Mouse (Mus musculus): ENCODE measurements around the gene Eif4enif1.

Eif4enif1 gene

DNA sequence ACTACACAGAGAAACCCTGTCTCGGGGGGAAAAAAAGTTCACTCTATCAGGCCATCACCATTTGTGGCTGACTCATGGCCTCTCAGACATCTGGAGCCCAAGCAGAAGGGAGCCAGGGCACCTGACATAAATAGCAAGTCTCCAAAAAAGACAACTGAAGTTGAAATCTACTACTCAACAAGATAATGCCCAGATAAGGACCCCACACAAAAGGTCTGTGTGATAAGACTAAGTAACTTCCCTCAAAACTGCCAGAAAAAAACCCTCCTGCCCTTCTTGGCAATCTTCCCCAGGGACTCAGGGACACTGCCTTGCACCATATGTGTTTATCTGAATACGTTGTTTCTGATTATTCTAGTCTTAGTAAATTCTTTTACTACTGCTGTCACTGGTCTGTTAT is 77.5 kb downstream of the Eif4enif1 start:
- no peak for DNase-seq

DNA sequence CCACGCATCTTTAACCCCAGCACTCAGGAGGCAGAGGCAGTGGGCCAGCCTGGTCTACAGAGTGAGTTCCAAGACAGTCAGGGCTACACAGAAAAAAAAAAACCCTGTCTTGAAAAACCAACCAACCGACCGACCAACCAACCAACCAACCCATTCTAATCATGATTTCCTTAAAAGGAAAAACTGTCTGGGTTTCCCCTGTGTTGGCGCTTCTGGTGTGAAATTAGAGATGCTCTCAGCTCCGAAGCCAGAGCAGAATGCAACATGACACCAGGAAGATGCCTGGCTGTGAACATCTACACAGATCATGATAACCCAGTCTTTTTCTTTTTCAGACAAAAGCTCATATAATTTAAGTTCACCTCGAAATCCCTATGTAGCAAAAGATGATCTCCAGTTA is 80.7 kb downstream of the Eif4enif1 start:
- no peak for DNase-seq

DNA sequence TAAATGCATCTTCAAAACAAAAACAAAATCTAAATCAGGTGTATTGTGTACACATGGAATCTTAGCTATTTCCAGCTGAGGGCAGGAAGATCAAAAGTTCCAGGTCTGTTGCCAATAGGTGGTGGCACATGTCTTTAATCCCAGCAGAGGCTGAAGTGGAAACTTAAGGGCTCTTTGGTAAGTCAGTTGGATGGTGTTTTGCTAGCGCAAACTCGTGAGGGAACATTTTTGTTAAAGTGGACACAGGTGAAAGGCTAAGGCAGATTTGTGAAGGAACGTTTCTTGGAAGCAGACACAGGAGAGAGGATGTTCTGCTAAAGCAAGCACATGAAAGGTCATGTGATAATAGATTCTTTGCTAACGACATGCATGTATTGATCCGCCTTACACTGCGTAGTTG is 81.5 kb downstream of the Eif4enif1 start:
- no peak for DNase-seq

DNA sequence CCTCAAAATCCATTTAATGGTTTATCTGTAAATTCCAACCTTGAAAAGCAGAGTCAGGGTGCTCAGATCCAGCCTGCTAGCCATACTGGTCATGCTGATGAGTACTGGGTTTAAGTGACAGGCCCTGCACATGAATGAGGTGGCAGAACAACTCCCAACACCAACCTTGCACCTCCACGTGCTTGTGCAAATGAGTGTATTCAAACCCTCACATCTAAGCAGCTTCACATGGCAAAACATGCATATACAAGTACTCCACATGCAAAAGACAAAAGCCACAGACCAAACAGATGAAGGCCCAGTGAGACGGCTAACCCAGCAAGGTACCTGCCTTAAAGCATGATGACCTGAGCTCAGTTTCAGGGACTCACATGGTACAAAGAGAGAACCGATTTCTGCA is 83.7 kb downstream of the Eif4enif1 start:
- DNase-seq = no peak

DNA sequence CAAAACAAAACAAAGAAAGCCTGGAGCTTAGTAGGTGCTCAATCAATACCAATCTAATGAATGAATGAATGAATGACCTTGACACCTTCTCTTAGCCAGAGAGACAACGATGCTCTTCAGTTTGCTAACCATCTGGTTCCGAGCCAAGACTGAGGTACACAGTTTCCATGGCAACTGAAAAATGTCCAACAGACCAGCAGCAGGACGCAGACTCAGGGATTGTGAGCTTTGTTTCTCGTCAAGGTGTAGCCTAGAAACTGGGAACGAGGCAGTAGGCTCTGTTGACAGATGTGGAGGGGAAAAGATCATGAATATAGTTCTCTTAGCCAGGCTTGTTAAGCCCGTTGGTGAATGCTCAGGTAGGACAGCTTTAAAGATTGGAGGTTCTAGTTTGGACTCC is 84.9 kb downstream of the Eif4enif1 start:
- no peak for DNase-seq

DNA sequence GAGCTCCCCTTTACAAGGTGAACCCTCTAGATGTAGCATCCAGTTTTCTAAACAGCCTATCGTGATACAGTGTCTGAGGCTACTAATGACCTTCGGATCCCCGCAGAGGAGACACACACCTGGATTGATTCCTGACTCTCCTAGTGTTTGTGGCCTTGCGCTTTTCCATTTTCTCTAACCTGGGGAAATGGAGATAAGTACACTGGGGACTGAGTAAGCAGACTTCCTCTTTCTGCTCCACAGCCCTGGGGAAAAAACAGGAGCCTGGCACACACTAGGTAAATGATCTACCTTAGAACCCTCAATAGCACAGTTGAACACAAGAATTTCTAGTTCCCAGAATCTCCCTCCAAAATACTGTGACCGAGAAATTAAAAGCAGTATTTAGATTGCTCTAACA is 85.7 kb downstream of the Eif4enif1 start:
- DNase-seq = peak; percentile 67

DNA sequence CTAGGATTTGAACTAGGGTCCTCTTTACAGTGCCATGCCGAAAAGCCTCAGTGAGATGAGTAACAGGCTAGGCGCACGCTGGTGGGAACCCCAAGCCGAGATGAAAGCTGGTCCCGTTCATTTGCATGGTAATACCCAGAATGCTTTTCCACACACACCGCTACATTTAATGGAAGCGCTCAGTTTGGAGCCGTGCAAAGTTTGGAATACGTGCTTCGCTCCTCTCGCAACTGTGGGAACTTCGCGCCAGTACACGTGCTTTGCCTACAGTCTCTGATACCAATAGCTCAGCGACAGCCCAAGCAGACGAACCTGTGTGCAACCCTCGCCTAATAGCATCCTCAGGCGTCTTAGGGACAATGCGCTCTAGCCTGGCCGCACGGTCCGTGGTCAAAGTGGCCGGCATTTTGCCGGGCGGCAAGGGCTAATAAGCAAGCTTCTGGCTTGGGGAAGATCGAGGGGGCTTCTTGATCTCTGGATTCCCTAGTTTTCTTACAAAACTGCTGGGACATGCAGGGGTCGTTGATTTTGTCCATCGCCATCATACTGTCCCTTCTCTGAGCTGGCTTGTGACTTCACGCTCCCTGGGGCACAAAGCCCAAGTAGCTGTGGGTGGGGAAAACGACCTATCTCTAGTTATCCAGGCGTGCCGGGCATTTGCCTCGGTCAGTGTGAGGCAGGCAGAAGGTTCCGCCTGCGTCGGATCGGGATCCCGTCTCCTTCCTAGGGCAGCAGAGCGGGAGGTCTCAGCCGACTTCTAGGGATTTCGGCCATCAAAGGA is 86.5 kb downstream of the Eif4enif1 start, which contains the start of gene Patz1:
Gene Patz1 (plus strand): TSS at position 354 of the 781 bp plus-strand sequence.
- DNase-seq = peak; percentile 71

DNA sequence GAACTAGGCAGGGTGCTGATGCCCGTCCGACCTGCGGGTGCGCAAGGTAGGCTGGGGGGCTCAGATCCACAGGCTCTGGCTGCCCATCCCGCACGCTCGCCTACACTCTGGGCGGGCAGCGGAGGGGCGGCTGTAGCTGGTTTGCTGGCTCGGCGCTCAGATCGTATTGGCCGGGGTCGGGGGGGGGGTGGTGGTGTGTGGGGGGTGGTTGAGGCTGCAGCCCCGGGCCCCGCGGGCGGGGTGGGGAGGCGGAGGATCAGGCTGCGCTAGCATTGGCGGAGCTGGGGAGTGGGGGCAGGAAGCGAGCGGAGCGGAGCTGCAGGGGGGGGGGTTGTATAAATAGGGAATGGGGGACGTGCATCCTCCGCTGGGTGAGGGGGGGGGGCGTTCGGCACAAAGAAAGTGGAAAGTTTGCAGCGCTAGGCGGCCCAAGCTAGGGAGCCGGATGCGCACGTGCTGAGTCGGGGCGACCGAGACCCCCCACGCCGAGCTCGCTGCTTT is 87.2 kb downstream of the Eif4enif1 start:
- peak; percentile 74 for DNase-seq

DNA sequence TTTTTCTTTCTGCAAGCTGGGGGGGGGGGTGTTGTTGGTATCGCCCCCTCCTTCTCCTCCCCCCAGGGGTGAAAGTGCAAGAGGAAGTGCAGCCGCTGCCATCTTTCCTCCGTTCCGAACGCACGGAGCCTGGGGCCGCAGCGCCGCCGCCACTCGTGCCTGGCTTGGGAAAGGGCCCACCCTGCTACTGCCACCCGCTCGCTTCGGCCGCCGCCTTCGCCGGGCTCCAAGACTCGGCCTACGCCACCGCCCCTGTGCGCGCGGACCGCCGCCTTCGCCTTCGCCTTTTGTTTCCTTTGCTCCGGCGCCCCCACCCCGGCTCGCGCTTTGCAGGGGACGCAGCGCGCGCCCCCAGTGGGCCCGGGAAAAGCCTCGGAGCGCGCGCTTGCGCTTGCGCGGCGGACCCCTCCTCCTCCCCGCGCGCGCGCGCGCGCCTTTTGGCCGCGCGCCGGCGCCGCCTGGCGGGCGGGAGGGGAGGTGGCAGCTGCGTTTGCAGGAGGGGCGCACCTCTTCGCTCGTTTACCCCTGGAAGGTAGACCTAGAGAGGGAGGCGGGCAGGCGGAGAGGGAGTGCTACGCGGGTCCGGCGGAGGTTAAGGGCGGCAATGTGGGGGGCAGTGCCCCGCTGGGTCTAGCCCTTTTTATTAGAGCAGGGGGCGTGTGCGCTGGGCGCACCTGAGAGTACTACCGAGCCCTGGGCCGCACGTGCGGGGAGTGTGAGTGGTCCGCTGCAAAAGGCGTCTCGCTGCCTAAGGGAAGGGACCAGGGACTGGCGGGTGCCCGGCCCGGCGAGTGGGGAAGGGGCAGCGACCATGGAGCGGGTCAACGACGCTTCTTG is 87.8 kb downstream of the Eif4enif1 start:
- DNase-seq = peak; percentile 84

DNA sequence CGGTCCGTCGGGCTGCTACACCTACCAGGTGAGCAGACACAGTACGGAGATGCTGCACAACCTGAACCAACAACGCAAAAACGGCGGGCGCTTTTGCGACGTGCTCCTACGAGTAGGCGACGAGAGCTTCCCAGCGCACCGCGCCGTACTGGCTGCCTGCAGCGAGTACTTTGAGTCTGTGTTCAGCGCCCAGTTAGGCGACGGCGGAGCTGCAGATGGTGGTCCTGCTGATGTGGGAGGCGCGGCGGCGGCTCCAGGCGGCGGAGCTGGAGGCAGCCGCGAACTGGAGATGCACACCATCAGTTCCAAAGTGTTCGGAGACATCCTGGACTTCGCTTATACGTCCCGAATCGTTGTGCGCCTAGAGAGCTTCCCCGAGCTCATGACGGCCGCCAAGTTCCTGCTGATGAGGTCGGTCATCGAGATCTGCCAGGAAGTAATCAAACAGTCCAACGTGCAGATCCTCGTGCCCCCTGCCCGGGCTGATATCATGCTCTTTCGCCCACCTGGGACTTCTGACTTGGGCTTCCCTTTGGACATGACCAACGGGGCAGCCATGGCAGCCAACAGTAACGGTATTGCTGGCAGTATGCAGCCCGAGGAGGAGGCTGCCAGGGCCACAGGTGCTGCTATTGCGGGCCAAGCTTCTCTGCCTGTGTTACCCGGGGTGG is 88.6 kb downstream of the Eif4enif1 start:
- peak; percentile 39 for DNase-seq

DNA sequence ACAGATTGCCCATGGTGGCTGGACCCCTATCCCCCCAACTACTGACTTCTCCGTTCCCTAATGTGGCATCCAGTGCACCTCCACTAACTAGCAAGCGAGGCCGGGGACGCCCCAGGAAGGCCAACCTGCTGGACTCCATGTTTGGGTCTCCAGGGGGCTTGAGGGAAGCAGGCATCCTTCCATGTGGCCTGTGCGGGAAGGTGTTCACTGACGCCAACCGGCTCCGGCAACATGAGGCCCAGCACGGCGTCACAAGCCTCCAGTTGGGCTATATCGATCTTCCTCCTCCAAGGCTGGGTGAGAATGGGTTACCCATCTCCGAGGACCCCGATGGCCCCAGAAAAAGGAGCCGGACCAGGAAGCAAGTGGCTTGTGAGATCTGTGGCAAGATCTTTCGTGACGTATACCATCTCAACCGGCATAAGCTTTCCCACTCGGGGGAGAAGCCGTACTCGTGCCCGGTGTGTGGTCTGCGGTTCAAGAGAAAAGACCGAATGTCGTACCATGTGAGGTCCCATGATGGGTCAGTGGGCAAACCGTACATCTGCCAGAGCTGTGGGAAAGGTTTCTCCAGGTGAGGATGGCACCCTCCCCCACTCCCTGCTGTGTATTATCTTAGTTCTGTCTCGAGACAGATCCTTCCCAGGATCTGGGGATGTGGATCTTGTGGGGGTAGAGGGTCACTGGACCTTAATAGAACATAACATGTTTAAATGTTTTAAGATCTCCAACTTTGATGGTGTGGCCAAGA is 89.3 kb downstream of the Eif4enif1 start:
- DNase-seq = peak; percentile 28

DNA sequence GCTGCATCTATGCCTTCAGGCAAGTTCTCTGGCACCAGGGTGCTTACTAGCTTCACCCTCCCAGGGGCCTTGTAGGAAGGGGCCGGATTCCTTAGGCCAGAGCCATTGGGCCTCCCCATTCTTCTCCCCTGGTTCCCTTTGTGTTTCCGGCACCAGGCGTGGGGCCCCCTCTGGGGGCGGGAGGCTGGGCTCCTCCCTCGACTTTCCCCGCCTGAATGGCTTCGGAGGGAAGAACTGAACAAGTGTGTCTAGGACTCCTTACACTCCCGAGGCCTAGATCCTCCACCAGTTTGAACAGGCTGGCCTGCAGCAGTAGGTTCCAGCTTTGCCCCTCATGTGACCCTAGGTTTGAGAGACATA is 89.8 kb downstream of the Eif4enif1 start:
- DNase-seq = peak; percentile 76

DNA sequence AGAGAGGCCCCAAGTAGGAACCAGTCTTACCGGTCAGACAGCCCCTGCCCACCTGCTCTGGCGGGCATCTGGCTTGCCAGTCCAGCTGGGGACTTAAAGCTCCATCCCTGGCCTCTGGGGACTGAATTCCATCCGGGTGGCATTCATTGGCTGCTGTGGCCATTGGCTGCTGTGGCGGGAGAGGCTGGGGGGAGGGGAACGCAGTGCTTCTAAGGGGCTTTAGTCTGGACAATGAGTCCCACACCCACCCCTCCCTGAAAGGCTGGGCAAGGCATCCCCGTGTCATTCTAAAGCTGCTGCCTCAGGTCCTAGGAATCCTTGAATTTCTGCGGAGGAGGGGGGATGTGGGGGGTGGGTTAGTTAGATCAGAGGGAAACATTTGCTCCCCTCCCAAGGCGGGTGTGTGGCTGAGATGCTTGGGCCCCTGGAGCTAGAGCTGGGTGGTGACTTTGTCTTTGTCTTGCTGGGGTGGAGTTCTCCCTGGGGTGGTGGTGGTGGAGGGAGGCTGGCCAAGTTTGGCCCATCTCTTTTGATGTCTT is 90.6 kb downstream of the Eif4enif1 start:
- DNase-seq = peak; percentile 76

DNA sequence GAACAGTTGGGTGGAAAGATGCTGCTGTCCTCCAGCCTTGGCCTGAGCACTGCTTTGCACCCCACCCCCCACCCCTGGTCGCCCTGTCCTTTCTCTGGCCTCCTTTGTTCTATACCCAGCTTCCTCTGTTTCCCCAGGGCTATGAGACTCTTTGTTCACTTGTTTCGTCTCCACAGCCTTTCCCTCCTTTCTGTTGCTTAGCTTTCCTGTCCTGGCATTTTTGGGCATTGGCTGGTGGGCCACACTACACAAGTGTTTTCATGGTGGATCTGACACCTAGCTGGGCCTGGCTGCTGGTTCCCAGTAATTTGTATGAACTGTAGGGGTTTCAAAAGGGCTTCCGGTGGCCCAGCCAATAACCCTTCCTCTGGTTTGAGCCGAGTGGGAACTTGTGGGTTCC is 91.2 kb downstream of the Eif4enif1 start:
- no peak for DNase-seq
